8 mouse cellular contexts compared by ENCODE assay signal in genomic region chr2:130839084-130839483, GRCm38 (mm10).
DNase-seq lines count a peak whose midpoint lies in the region; ATAC-seq and TF ChIP-seq lines count a peak whose summit lies in the region.

No protein-coding gene starts in this region.

- H3K4me3 ChIP-seq in forebrain, postnatal 0 days (ENCODE audit: low read depth, low read length) = peak overlapping the region; percentile 98
- H3K4me3 ChIP-seq in intestine, embryonic 15.5 days (replicated peaks) = peak overlapping the region; percentile 82
- peak overlapping the region; percentile 83 for H3K4me3 ChIP-seq in liver, adult 2 months (ENCODE audit: insufficient read depth, low read depth, low read length)
- peak overlapping the region; percentile 95 for H3K4me3 ChIP-seq in neural tube, embryonic 13.5 days

- H3K9ac ChIP-seq in forebrain, postnatal 0 days = peak overlapping the region; percentile 97
- H3K9ac ChIP-seq in intestine, embryonic 15.5 days = peak overlapping the region; percentile 75
- peak overlapping the region; percentile 88 for H3K9ac ChIP-seq in liver, adult 2 months (ENCODE audit: low read depth, low read length)
- H3K9ac ChIP-seq in neural tube, embryonic 13.5 days = peak overlapping the region; percentile 99

- no peak for TF ChIP-seq POLR2A in liver, adult 2 months (IDR thresholded peaks at IDR 0.05; ENCODE audit: extremely low read depth, insufficient read depth, low read length)

- no peaks in the 10 kb centered on the region for H3K27me3 ChIP-seq in forebrain, postnatal 0 days (ENCODE audit: insufficient read depth, low read length)
- H3K27me3 ChIP-seq in intestine, embryonic 15.5 days (replicated peaks) = no peaks in the 10 kb centered on the region
- no peaks in the 10 kb centered on the region for H3K27me3 ChIP-seq in liver, adult 2 months (ENCODE audit: control insufficient read depth, insufficient read depth, low read length)
- no peaks in the 10 kb centered on the region for H3K27me3 ChIP-seq in neural tube, embryonic 13.5 days

- peaks cover 6% of the 10 kb centered on the region; the same call in 1 of the 2 replicates for H3K4me1 ChIP-seq in forebrain, postnatal 0 days (ENCODE audit: insufficient read depth)
- peaks cover 14% of the 10 kb centered on the region; the same call in 1 of the 2 replicates for H3K4me1 ChIP-seq in intestine, embryonic 15.5 days (replicated peaks)
- peaks cover 7% of the 10 kb centered on the region for H3K4me1 ChIP-seq in liver, adult 2 months (ENCODE audit: control insufficient read depth, insufficient read depth, low read length)
- H3K4me1 ChIP-seq in neural tube, embryonic 13.5 days (replicated peaks) = peaks cover 42% of the 10 kb centered on the region

- H3K79me2 ChIP-seq in liver, adult 2 months (ENCODE audit: control insufficient read depth, insufficient read depth, low read length) = peaks cover 8% of the 10 kb centered on the region; the same call in 1 of the 2 replicates

- peak; percentile 25 for DNase-seq in thymus, postnatal 0 days (ENCODE audit: low spot score)
- no peak for DNase-seq in thymus, postnatal 4 days
- DNase-seq in cerebellum, adult 18-20 months = peak; percentile 32 to 35
- DNase-seq in forebrain, postnatal 0 days = peak; percentile 73
- DNase-seq in liver, adult 2 months (ENCODE audit: extremely low read depth, low read depth, low spot score) = peak; percentile 76
- no peak for DNase-seq in T-cell, adult 2 months (ENCODE audit: low spot score)

- 0% methylated on average over 10 of the region's 10 CpGs for WGBS in forebrain, postnatal 0 days
- WGBS in intestine, embryonic 15.5 days = 2% methylated on average over 10 of the region's 10 CpGs
- 2% methylated on average over 10 of the region's 10 CpGs for WGBS in liver, adult 2 months
- WGBS in neural tube, embryonic 13.5 days = under 1% methylated on average over 10 of the region's 10 CpGs

- TF ChIP-seq CTCF in forebrain, postnatal 0 days (IDR thresholded peaks at IDR 0.05; ENCODE audit: low read depth) = no peak
- TF ChIP-seq CTCF in liver, adult 2 months (IDR thresholded peaks at IDR 0.05; ENCODE audit: low read depth, low read length) = no peak

- H3K27ac ChIP-seq in forebrain, postnatal 0 days (ENCODE audit: low read depth, low read length) = peak overlapping the region; percentile 98
- H3K27ac ChIP-seq in intestine, embryonic 15.5 days = peak overlapping the region; percentile 91
- H3K27ac ChIP-seq in liver, adult 2 months (replicated peaks; ENCODE audit: insufficient read depth, low read depth, low read length) = peak overlapping the region; percentile 86
- H3K27ac ChIP-seq in neural tube, embryonic 13.5 days (replicated peaks) = peak overlapping the region; percentile 99

- ATAC-seq in forebrain, postnatal 0 days = no peak
- ATAC-seq in intestine, embryonic 15.5 days = no peak
- peak; percentile 4; the same call in 1 of the 2 replicates for ATAC-seq in neural tube, embryonic 13.5 days (ENCODE audit: low read depth)

- H3K4me2 ChIP-seq in forebrain, postnatal 0 days (ENCODE audit: low read depth) = peak overlapping the region; percentile 68
- peak overlapping the region; percentile 91 for H3K4me2 ChIP-seq in intestine, embryonic 15.5 days (replicated peaks)
- peak overlapping the region; percentile 68 for H3K4me2 ChIP-seq in neural tube, embryonic 13.5 days

- no peaks in the 10 kb centered on the region for H3K9me3 ChIP-seq in forebrain, postnatal 0 days (ENCODE audit: low read length)
- no peaks in the 10 kb centered on the region for H3K9me3 ChIP-seq in intestine, embryonic 15.5 days
- no peaks in the 10 kb centered on the region for H3K9me3 ChIP-seq in neural tube, embryonic 13.5 days

- peaks cover 8% of the 10 kb centered on the region for H3K36me3 ChIP-seq in forebrain, postnatal 0 days (ENCODE audit: insufficient read depth)
- H3K36me3 ChIP-seq in intestine, embryonic 15.5 days = no peaks in the 10 kb centered on the region
- peaks cover 1% of the 10 kb centered on the region; the same call in 1 of the 2 replicates for H3K36me3 ChIP-seq in liver, adult 2 months (ENCODE audit: control insufficient read depth, insufficient read depth, low read length)
- peaks cover 23% of the 10 kb centered on the region for H3K36me3 ChIP-seq in neural tube, embryonic 13.5 days

Comparison
In these comparisons a context has a peak if more than half of its experiments do, and no peak if none do; other contexts are left out.
1. DNase-seq: peak in thymus, postnatal 0 days (single experiment), cerebellum, adult 18-20 months (2 of 2), forebrain, postnatal 0 days (single experiment) and liver, adult 2 months (single experiment); none in thymus, postnatal 4 days (single experiment) and T-cell, adult 2 months (single experiment).
2. Peak in every context shown above with its lines, with median percentiles within 50 percentile points of each other: H3K27ac ChIP-seq, H3K4me2 ChIP-seq, H3K4me3 ChIP-seq and H3K9ac ChIP-seq.